Mouse (Mus musculus) adrenal gland, postnatal 25 days (tissue): ENCODE results near the gene Sftpd. TPM values are rescaled to one million over a fixed set of nuclear protein-coding genes. Genes with fewer than 3 reads are reported as not detected.

Experiments
- total RNA-seq: library from RNA; stranded (reverse); gene quantifications from 2 replicates; pipeline ENCODE4 v1.2.3, GENCODE M21; 2021

Gene Sftpd
- total RNA-seq, 1 experiment from 2014 or later = not detected

Other genes with a start within 250 kb of the Sftpd start
- gene Tspan14, start 218.3 kb downstream of the Sftpd start, total RNA-seq = 24.7 and 31.1 TPM in 2 replicates
- gene Fam213a, start 171.4 kb downstream of the Sftpd start, total RNA-seq = 58.3 and 81.5 TPM in 2 replicates
- 0.94 TPM in 1 of 2 replicates, not detected in the other for gene Dydc2, start 115.9 kb downstream of the Sftpd start, total RNA-seq
- gene Dydc1, start 112.2 kb downstream of the Sftpd start, total RNA-seq = not detected in 2 replicates
- gene Mat1a, start 80.1 kb downstream of the Sftpd start, total RNA-seq = 14.0 TPM in 1 of 2 replicates, not detected in the other
- 0.79 TPM in 1 of 2 replicates, not detected in the other for gene Sftpa1, start 53.4 kb downstream of the Sftpd start, total RNA-seq
- gene Mbl1, start 33.7 kb downstream of the Sftpd start, total RNA-seq = 1.1 TPM in 1 of 2 replicates, not detected in the other
- not detected in 2 replicates for gene Gm2832, start 93.7 kb upstream of the Sftpd start, total RNA-seq
- gene Gm5798, start 163.5 kb upstream of the Sftpd start, total RNA-seq = not detected in 2 replicates
- gene Gm7945, start 201.2 kb upstream of the Sftpd start, total RNA-seq = not detected in 2 replicates
- not detected in 2 replicates for gene Gm6482, start 223.1 kb upstream of the Sftpd start, total RNA-seq